Mouse (Mus musculus): ENCODE data around the gene Golph3. TPM values are rescaled to one million over a fixed set of nuclear protein-coding genes. Genes with fewer than 3 reads are reported as not detected.

Golph3 gene
- polyA plus RNA-seq, 1 experiment = 55.4 TPM

- Histone ChIP-seq H3K36me3 (ENCODE audit: control insufficient read depth, insufficient read depth) (no peaks in the 10 kb centered on the region), H3K4me3 (no peak overlapping the region), H3K27me3 (ENCODE audit: control insufficient read depth, insufficient read depth, insufficient read length) (peaks cover 8% of the 10 kb centered on the region), H3K4me2 (ENCODE audit: low read depth) (peak overlapping the region; percentile 4), H3K79me2 (ENCODE audit: control insufficient read depth, insufficient read depth) (no peaks in the 10 kb centered on the region), H3ac (ENCODE audit: control insufficient read depth, insufficient read length) (no peak overlapping the region)
- TF ChIP-seq MAX (IDR thresholded peaks at IDR 0.05; ENCODE audit: low read depth) (no peak), USF1 (IDR thresholded peaks at IDR 0.05; ENCODE audit: low read depth) (no peak), MYOG (IDR thresholded peaks at IDR 0.05; ENCODE audit: control insufficient read depth in 1 of 3, insufficient read depth in 1 of 3, insufficient read length in 2 of 3, low read depth in 2 of 3) (no peak), TCF3 (IDR thresholded peaks at IDR 0.05; ENCODE audit: insufficient read length, low read depth) (no peak), E2F4 (IDR thresholded peaks at IDR 0.05; ENCODE audit: insufficient read depth) (no peak)
Measured at GRCm38 (mm10) chr15:12373496-12373895, 52.2 kb downstream of the Golph3 start.

GRCm38 (mm10) chr15:12373918-12374317, 52.7 kb downstream of the Golph3 start:
- Histone ChIP-seq H3K79me2 (ENCODE audit: control insufficient read depth, insufficient read depth) (no peaks in the 10 kb centered on the region), H3ac (ENCODE audit: control insufficient read depth, insufficient read length) (no peak overlapping the region), H3K27me3 (ENCODE audit: control insufficient read depth, insufficient read depth, insufficient read length) (peaks cover 8% of the 10 kb centered on the region), H3K4me2 (ENCODE audit: low read depth) (peak overlapping the region; percentile 4), H3K4me3 (no peak overlapping the region), H3K36me3 (ENCODE audit: control insufficient read depth, insufficient read depth) (no peaks in the 10 kb centered on the region)
- TF ChIP-seq REST (IDR thresholded peaks at IDR 0.05; ENCODE audit: insufficient read depth, insufficient read length) = no peak
- TF ChIP-seq MYOG (IDR thresholded peaks at IDR 0.05; ENCODE audit: control insufficient read depth in 1 of 3, insufficient read depth in 1 of 3, insufficient read length in 2 of 3, low read depth in 2 of 3) = no peak
- no peak for TF ChIP-seq MAX (IDR thresholded peaks at IDR 0.05; ENCODE audit: low read depth)
- no peak for TF ChIP-seq SRF (IDR thresholded peaks at IDR 0.05; ENCODE audit: control insufficient read depth, insufficient read length, low read depth)
- TF ChIP-seq CEBPB (IDR thresholded peaks at IDR 0.05; ENCODE audit: insufficient read depth, poor library complexity, severe bottlenecking) = no peak
- TF ChIP-seq E2F4 (IDR thresholded peaks at IDR 0.05; ENCODE audit: insufficient read depth) = no peak
- no peak for TF ChIP-seq POLR2A (IDR thresholded peaks at IDR 0.05; ENCODE audit: insufficient read length, low read depth)
- no peak for TF ChIP-seq POLR2AphosphoS2 (IDR thresholded peaks at IDR 0.05; ENCODE audit: insufficient read length, low read depth)
- TF ChIP-seq TCF12 (IDR thresholded peaks at IDR 0.05; ENCODE audit: insufficient read depth, poor library complexity, severe bottlenecking) = no peak
- no peak for TF ChIP-seq MYOD1 (IDR thresholded peaks at IDR 0.05; ENCODE audit: control insufficient read depth in 1 of 3, insufficient read length in 2 of 3, low read depth in 2 of 3)
- no peak for TF ChIP-seq TCF3 (IDR thresholded peaks at IDR 0.05; ENCODE audit: insufficient read length, low read depth)
- no peak for TF ChIP-seq USF1 (IDR thresholded peaks at IDR 0.05; ENCODE audit: low read depth)

- no peaks in the 10 kb centered on the region for H3K79me2 ChIP-seq (ENCODE audit: control insufficient read depth, insufficient read depth)
- no peaks in the 10 kb centered on the region for H3K36me3 ChIP-seq (ENCODE audit: control insufficient read depth, insufficient read depth)
- TF ChIP-seq REST (IDR thresholded peaks at IDR 0.05; ENCODE audit: insufficient read depth, insufficient read length) = no peak
- no peak for TF ChIP-seq TCF12 (IDR thresholded peaks at IDR 0.05; ENCODE audit: insufficient read depth, poor library complexity, severe bottlenecking)
- TF ChIP-seq TCF3 (IDR thresholded peaks at IDR 0.05; ENCODE audit: insufficient read length, low read depth) = no peak
- no peak for TF ChIP-seq CEBPB (IDR thresholded peaks at IDR 0.05; ENCODE audit: insufficient read depth, poor library complexity, severe bottlenecking)
- TF ChIP-seq POLR2AphosphoS2 (IDR thresholded peaks at IDR 0.05; ENCODE audit: insufficient read length, low read depth) = no peak
- no peak for TF ChIP-seq SRF (IDR thresholded peaks at IDR 0.05; ENCODE audit: control insufficient read depth, insufficient read length, low read depth)
- TF ChIP-seq USF1 (IDR thresholded peaks at IDR 0.05; ENCODE audit: low read depth) = no peak
- no peak for TF ChIP-seq MYOG (IDR thresholded peaks at IDR 0.05; ENCODE audit: control insufficient read depth in 1 of 3, insufficient read depth in 1 of 3, insufficient read length in 2 of 3, low read depth in 2 of 3)
- no peak for TF ChIP-seq POLR2A (IDR thresholded peaks at IDR 0.05; ENCODE audit: insufficient read length, low read depth)
- TF ChIP-seq E2F4 (IDR thresholded peaks at IDR 0.05; ENCODE audit: insufficient read depth) = no peak
- no peak for TF ChIP-seq MAX (IDR thresholded peaks at IDR 0.05; ENCODE audit: low read depth)
- TF ChIP-seq MYOD1 (IDR thresholded peaks at IDR 0.05; ENCODE audit: control insufficient read depth in 1 of 3, insufficient read length in 2 of 3, low read depth in 2 of 3) = no peak
- H3ac ChIP-seq (ENCODE audit: control insufficient read depth, insufficient read length) = no peak overlapping the region
- H3K27me3 ChIP-seq (ENCODE audit: control insufficient read depth, insufficient read depth, insufficient read length) = peaks cover 8% of the 10 kb centered on the region
- H3K4me2 ChIP-seq (ENCODE audit: low read depth) = no peak overlapping the region
- no peak overlapping the region for H3K4me3 ChIP-seq
Measured at GRCm38 (mm10) chr15:12374916-12375315, 53.7 kb downstream of the Golph3 start.

- Histone ChIP-seq H3K4me2 (ENCODE audit: low read depth) (no peak overlapping the region), H3K4me3 (no peak overlapping the region), H3K36me3 (ENCODE audit: control insufficient read depth, insufficient read depth) (no peaks in the 10 kb centered on the region), H3K79me2 (ENCODE audit: control insufficient read depth, insufficient read depth) (no peaks in the 10 kb centered on the region), H3K27me3 (ENCODE audit: control insufficient read depth, insufficient read depth, insufficient read length) (peaks cover 8% of the 10 kb centered on the region), H3ac (ENCODE audit: control insufficient read depth, insufficient read length) (no peak overlapping the region)
- TF ChIP-seq REST (IDR thresholded peaks at IDR 0.05; ENCODE audit: insufficient read depth, insufficient read length) (no peak), MYOG (IDR thresholded peaks at IDR 0.05; ENCODE audit: control insufficient read depth in 1 of 3, insufficient read depth in 1 of 3, insufficient read length in 2 of 3, low read depth in 2 of 3) (no peak), MYOD1 (IDR thresholded peaks at IDR 0.05; ENCODE audit: control insufficient read depth in 1 of 3, insufficient read length in 2 of 3, low read depth in 2 of 3) (no peak), USF1 (IDR thresholded peaks at IDR 0.05; ENCODE audit: low read depth) (no peak), POLR2A (IDR thresholded peaks at IDR 0.05; ENCODE audit: insufficient read length, low read depth) (no peak), E2F4 (IDR thresholded peaks at IDR 0.05; ENCODE audit: insufficient read depth) (no peak), MAX (IDR thresholded peaks at IDR 0.05; ENCODE audit: low read depth) (no peak), POLR2AphosphoS2 (IDR thresholded peaks at IDR 0.05; ENCODE audit: insufficient read length, low read depth) (no peak)
Measured at GRCm38 (mm10) chr15:12375641-12376311, 54.5 kb downstream of the Golph3 start.

Measured in myocyte (in vitro differentiated cells).